Mouse (Mus musculus) myocyte (in vitro differentiated cells): ENCODE results near the gene Zfp472.

Experiments used
- CEBPB ChIP-seq: IDR thresholded peaks from 2 replicates; pipeline ENCODE4 v1.6.1; 2011; ENCODE audit warnings: mild to moderate bottlenecking, moderate library complexity; ENCODE audit not compliant: poor library complexity, insufficient read depth, severe bottlenecking
- MAX ChIP-seq: IDR thresholded peaks from one replicate; pipeline ENCODE4 v1.6.1; 2011; ENCODE audit warnings: low read depth, mild to moderate bottlenecking, control low read depth
- MYOD1 ChIP-seq, 3 experiments: IDR thresholded peaks; one replicate each; pipeline ENCODE4 v1.6.1; 2011; ENCODE audit warnings: control low read depth in 2 of 3, low read depth in 2 of 3, mild to moderate bottlenecking in 2 of 3, moderate library complexity in 1 of 3; ENCODE audit not compliant: insufficient read length in 2 of 3, control insufficient read depth in 1 of 3
- MYOG ChIP-seq, 3 experiments: IDR thresholded peaks; one replicate each; pipeline ENCODE4 v1.6.1; 2011; ENCODE audit warnings: control low read depth in 2 of 3, low read depth in 2 of 3, mild to moderate bottlenecking in 2 of 3; ENCODE audit not compliant: insufficient read length in 2 of 3, control insufficient read depth in 1 of 3, insufficient read depth in 1 of 3
- POLR2A ChIP-seq: IDR thresholded peaks from one replicate; pipeline ENCODE4 v1.6.1; 2011; ENCODE audit warnings: low read depth, mild to moderate bottlenecking, control low read depth, moderate library complexity; ENCODE audit not compliant: insufficient read length
- POLR2AphosphoS2 ChIP-seq: IDR thresholded peaks from one replicate; pipeline ENCODE4 v1.6.1; 2011; ENCODE audit warnings: low read depth, control low read depth; ENCODE audit not compliant: insufficient read length
- REST ChIP-seq: IDR thresholded peaks from one replicate; pipeline ENCODE4 v1.6.1; 2011; ENCODE audit warnings: mild to moderate bottlenecking, control low read depth, moderate library complexity; ENCODE audit not compliant: insufficient read depth, insufficient read length
- SRF ChIP-seq: IDR thresholded peaks from one replicate; pipeline ENCODE4 v1.6.1; 2011; ENCODE audit warnings: low read depth; ENCODE audit not compliant: control insufficient read depth, insufficient read length
- USF1 ChIP-seq: IDR thresholded peaks from one replicate; pipeline ENCODE4 v1.6.1; 2011; ENCODE audit warnings: low read depth, mild to moderate bottlenecking, control low read depth, moderate library complexity

GRCm38 (mm10) chr17:32992699-32993474 lies 27.3 kb downstream of the Zfp472 start, which contains the start of gene Zfp952:
- peak; percentile 52 for TF ChIP-seq POLR2A
- TF ChIP-seq MYOD1 (IDR thresholded peaks at IDR 0.05; ENCODE audit: control insufficient read depth in 1 of 3, insufficient read length in 2 of 3, low read depth in 2 of 3) = no peak
- no peak for TF ChIP-seq USF1
- TF ChIP-seq SRF = no peak
- TF ChIP-seq CEBPB = no peak
- no peak for TF ChIP-seq MAX
- peak; percentile 37 for TF ChIP-seq POLR2AphosphoS2
- TF ChIP-seq MYOG (IDR thresholded peaks at IDR 0.05; ENCODE audit: control insufficient read depth in 1 of 3, insufficient read depth in 1 of 3, insufficient read length in 2 of 3, low read depth in 2 of 3) = no peak
- no peak for TF ChIP-seq REST
